Mouse (Mus musculus): ENCODE data around the gene A930009A15Rik. TPM values are rescaled to one million over a fixed set of nuclear protein-coding genes. Genes with fewer than 3 reads are reported as not detected.

Gene A930009A15Rik
- polyA plus RNA-seq, 1 experiment: not detected

GRCm38 (mm10) chr10:115571317-115571716 is 1.5 kb downstream of the A930009A15Rik start:
- H3K4me3 ChIP-seq (ENCODE audit: insufficient read depth, low read depth, low read length): no peak overlapping the region
- TF ChIP-seq CTCF (IDR thresholded peaks at IDR 0.05; ENCODE audit: insufficient read depth, low read depth, low read length): no peak
- no peak for TF ChIP-seq POLR2A (IDR thresholded peaks at IDR 0.05; ENCODE audit: insufficient read depth, low read depth, low read length)
- H3K27ac ChIP-seq (ENCODE audit: insufficient read depth, low read depth, low read length): no peak overlapping the region
- 27% methylated on average over 6 of the region's 6 CpGs for WGBS
- peaks cover 7% of the 10 kb centered on the region; the same call in 1 of the 2 replicates for H3K4me1 ChIP-seq (ENCODE audit: control insufficient read depth, insufficient read depth, low read length)

DNA sequence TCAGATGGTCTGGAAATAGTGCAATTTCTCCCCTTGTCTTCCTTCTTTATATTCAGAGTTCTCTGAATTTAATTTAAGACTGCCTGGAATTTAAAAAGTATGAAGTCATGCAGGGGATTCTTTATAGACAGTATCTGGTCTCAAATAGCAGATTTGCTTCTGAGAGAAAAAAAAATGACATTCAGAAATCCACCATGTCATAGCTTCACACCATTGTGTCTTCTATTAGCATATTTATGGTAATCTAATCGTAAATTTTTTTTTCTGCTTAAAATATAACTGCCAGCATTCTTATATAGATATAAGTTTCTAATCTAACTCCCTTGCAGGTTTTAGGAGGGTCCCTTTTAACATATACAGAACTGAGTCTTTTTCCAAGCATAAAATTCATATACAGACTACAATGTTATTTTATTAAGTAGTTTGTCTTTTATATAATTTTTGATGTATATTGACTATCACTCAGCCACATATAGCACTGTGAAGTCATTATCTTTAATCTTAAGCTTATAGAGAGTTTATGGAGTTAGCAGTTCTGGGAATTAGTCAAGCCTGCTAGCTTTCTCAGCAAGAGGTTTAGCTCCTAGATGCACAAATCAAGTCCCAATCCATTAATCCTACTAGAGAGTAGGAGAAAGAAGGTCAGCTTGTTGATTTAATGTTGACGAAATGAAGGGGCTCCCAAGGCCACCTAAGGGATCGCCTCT is 2.1 kb downstream of the A930009A15Rik start:
- no peak for TF ChIP-seq POLR2A (IDR thresholded peaks at IDR 0.05; ENCODE audit: insufficient read depth, low read depth, low read length)
- no peak for TF ChIP-seq CTCF (IDR thresholded peaks at IDR 0.05; ENCODE audit: insufficient read depth, low read depth, low read length)
- peaks cover 9% of the 10 kb centered on the region; the same call in 1 of the 2 replicates for H3K4me1 ChIP-seq (ENCODE audit: control insufficient read depth, insufficient read depth, low read length)
- 34% methylated on average over 3 of the region's 3 CpGs for WGBS
- H3K4me3 ChIP-seq (ENCODE audit: insufficient read depth, low read depth, low read length): no peak overlapping the region
- H3K27ac ChIP-seq (ENCODE audit: insufficient read depth, low read depth, low read length): no peak overlapping the region

DNA sequence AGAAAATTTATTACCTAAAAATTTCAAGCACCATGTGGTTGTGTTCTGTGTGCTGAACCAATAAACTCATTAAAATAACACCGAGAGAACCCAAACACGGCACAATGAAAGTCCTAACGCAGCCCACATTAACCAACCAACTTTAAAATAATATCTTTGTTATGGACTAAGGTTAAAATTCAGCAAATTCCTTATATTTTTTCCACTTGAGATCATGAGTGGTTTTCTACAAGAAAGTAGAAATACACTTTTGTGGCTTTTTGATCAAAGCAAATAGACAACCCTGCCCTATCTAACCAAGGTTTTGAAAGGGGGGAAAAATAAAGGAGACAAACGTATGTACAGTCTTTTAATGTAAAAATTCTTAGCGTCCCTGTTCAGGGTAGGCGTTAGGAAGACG is 9.3 kb downstream of the A930009A15Rik start:
- Histone ChIP-seq H3K4me3 (ENCODE audit: insufficient read depth, low read depth, low read length) (no peak overlapping the region), H3K27ac (ENCODE audit: insufficient read depth, low read depth, low read length) (no peak overlapping the region), H3K4me1 (ENCODE audit: control insufficient read depth, insufficient read depth, low read length) (peaks cover 9% of the 10 kb centered on the region)
- TF ChIP-seq CTCF (IDR thresholded peaks at IDR 0.05; ENCODE audit: insufficient read depth, low read depth, low read length) (no peak), POLR2A (IDR thresholded peaks at IDR 0.05; ENCODE audit: insufficient read depth, low read depth, low read length) (no peak)
- 49% methylated on average over 7 of the region's 7 CpGs for WGBS

DNA sequence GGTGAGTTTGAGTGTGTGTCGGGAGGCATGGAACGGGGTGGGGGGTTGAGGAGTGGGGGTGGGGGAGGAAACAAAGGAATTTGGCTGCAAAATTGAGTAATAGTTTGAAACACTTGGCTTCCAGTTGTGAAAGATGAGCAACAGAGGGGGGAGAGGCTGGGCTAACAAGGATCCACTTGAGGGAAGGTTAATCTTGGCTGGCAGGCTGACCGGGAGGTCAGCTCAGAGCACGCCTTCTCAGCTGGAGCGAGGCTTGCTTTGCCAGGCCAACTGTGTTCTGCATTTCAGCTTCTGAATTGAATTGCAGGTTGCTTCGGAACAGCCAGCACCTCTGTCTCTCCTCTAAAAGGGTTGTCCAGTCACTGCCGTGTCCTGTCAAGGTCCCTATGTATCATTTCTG is 9.7 kb downstream of the A930009A15Rik start:
- 18% methylated on average over 7 of the region's 7 CpGs for WGBS
- TF ChIP-seq CTCF (IDR thresholded peaks at IDR 0.05; ENCODE audit: insufficient read depth, low read depth, low read length): no peak
- TF ChIP-seq POLR2A (IDR thresholded peaks at IDR 0.05; ENCODE audit: insufficient read depth, low read depth, low read length): no peak
- peaks cover 9% of the 10 kb centered on the region for H3K4me1 ChIP-seq (ENCODE audit: control insufficient read depth, insufficient read depth, low read length)
- H3K4me3 ChIP-seq (ENCODE audit: insufficient read depth, low read depth, low read length): no peak overlapping the region
- peak overlapping the region; percentile 43 for H3K27ac ChIP-seq (ENCODE audit: insufficient read depth, low read depth, low read length)

- TF ChIP-seq CTCF (IDR thresholded peaks at IDR 0.05; ENCODE audit: insufficient read depth, low read depth, low read length) (no peak), POLR2A (IDR thresholded peaks at IDR 0.05; ENCODE audit: insufficient read depth, low read depth, low read length) (no peak)
- Histone ChIP-seq H3K4me3 (ENCODE audit: insufficient read depth, low read depth, low read length) (peak overlapping the region; percentile 28), H3K4me1 (ENCODE audit: control insufficient read depth, insufficient read depth, low read length) (peaks cover 5% of the 10 kb centered on the region), H3K27ac (ENCODE audit: insufficient read depth, low read depth, low read length) (peak overlapping the region; percentile 48; the same call in 1 of the 2 replicates)
- WGBS: 49% methylated on average over 9 of the region's 9 CpGs
Observed at GRCm38 (mm10) chr10:115581971-115582370, 12.2 kb downstream of the A930009A15Rik start.

- Histone ChIP-seq H3K4me3 (ENCODE audit: insufficient read depth, low read depth, low read length) (no peak overlapping the region), H3K27ac (ENCODE audit: insufficient read depth, low read depth, low read length) (no peak overlapping the region), H3K4me1 (ENCODE audit: control insufficient read depth, insufficient read depth, low read length) (peaks cover 5% of the 10 kb centered on the region)
- 65% methylated on average over 3 of the region's 3 CpGs for WGBS
- TF ChIP-seq CTCF (IDR thresholded peaks at IDR 0.05; ENCODE audit: insufficient read depth, low read depth, low read length): no peak
- TF ChIP-seq POLR2A (IDR thresholded peaks at IDR 0.05; ENCODE audit: insufficient read depth, low read depth, low read length): no peak
Observed at GRCm38 (mm10) chr10:115583071-115583470, 13.3 kb downstream of the A930009A15Rik start.

DNA sequence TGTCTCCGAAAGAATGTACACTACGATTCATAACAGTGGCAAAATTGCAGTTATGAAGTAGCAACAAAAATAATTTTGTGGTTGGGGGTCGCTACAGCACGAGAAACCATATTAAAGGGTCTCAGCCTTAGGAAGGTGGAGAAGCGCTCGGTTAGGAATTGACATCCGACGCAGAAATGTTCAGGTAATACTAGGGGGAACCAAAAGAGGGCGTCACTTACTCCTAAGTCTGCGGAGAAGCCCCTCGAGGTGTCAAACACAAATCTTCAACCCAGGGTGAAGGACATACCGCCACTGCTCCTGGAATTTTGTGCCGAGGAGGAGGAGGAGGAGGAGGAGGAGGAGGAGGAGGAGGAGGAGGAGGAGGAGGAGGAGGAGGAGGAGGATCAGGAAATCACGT is 14.9 kb downstream of the A930009A15Rik start:
- WGBS: 18% methylated on average over 14 of the region's 14 CpGs
- TF ChIP-seq CTCF (IDR thresholded peaks at IDR 0.05; ENCODE audit: insufficient read depth, low read depth, low read length) (no peak), POLR2A (IDR thresholded peaks at IDR 0.05; ENCODE audit: insufficient read depth, low read depth, low read length) (no peak)

GRCm38 (mm10) chr10:115585491-115586245 is 15.9 kb downstream of the A930009A15Rik start:
- Histone ChIP-seq H3K27ac (ENCODE audit: insufficient read depth, low read depth, low read length) (peak overlapping the region; percentile 78), H3K4me3 (ENCODE audit: insufficient read depth, low read depth, low read length) (peak overlapping the region; percentile 82), H3K4me1 (ENCODE audit: control insufficient read depth, insufficient read depth, low read length) (no peaks in the 10 kb centered on the region)
- no peak for TF ChIP-seq POLR2A (IDR thresholded peaks at IDR 0.05; ENCODE audit: insufficient read depth, low read depth, low read length)
- whole genome bisulfite sequencing: 2% methylated on average over 21 of the region's 21 CpGs

More for the DNA sequence above, 14.9 kb downstream of the A930009A15Rik start:
- H3K4me1 ChIP-seq (ENCODE audit: control insufficient read depth, insufficient read depth, low read length): peaks cover under 1% of the 10 kb centered on the region
- no peak overlapping the region for H3K27ac ChIP-seq (ENCODE audit: insufficient read depth, low read depth, low read length)
- peak overlapping the region; percentile 46 for H3K4me3 ChIP-seq (ENCODE audit: insufficient read depth, low read depth, low read length)

Measured in olfactory bulb, adult 2 months (tissue).